Mouse (Mus musculus): ENCODE measurements around the gene Pcdh9. TPM values are rescaled to one million over a fixed set of nuclear protein-coding genes. Genes with fewer than 3 reads are reported as not detected.
A peak's percentile ranks its signal among the peaks of the same experiment; 100 is the strongest.

Pcdh9 gene
- total RNA-seq, 2 experiments from 2014 or later, result 6.9 to 8.0 TPM

- no peak for DNase-seq (ENCODE audit: low spot score in 2 of 2)
Measured at GRCm38 (mm10) chr14:93564361-93564760, 326.1 kb downstream of the Pcdh9 start.

GRCm38 (mm10) chr14:93561577-93561976 lies 328.9 kb downstream of the Pcdh9 start:
- no peak for DNase-seq (ENCODE audit: low spot score in 2 of 2)

- DNase-seq (ENCODE audit: low spot score in 2 of 2), result no peak
Measured at GRCm38 (mm10) chr14:93553771-93554170, 336.7 kb downstream of the Pcdh9 start.

- DNase-seq (ENCODE audit: low spot score in 2 of 2), result no peak
Measured at GRCm38 (mm10) chr14:93545575-93545974, 344.9 kb downstream of the Pcdh9 start.

- DNase-seq (ENCODE audit: low spot score in 2 of 2), result no peak
Measured at GRCm38 (mm10) chr14:93543970-93544627, 346.4 kb downstream of the Pcdh9 start.

- no peak for DNase-seq (ENCODE audit: low spot score in 2 of 2)
Measured at GRCm38 (mm10) chr14:93543561-93543960, 346.9 kb downstream of the Pcdh9 start.

- no peak for DNase-seq (ENCODE audit: low spot score in 2 of 2)
Measured at GRCm38 (mm10) chr14:93534928-93535327, 355.6 kb downstream of the Pcdh9 start.

GRCm38 (mm10) chr14:93523430-93523829 lies 367.0 kb downstream of the Pcdh9 start:
- no peak for DNase-seq (ENCODE audit: low spot score in 2 of 2)

GRCm38 (mm10) chr14:93520166-93520565 lies 370.3 kb downstream of the Pcdh9 start:
- DNase-seq (ENCODE audit: low spot score in 2 of 2), result no peak

GRCm38 (mm10) chr14:93516679-93517078 lies 373.8 kb downstream of the Pcdh9 start:
- DNase-seq (ENCODE audit: low spot score in 2 of 2), result no peak

GRCm38 (mm10) chr14:93506107-93506506 lies 384.4 kb downstream of the Pcdh9 start:
- DNase-seq (ENCODE audit: low spot score in 2 of 2), result no peak

- peak; percentile 3 to 12 for DNase-seq (ENCODE audit: low spot score in 2 of 2)
Measured at GRCm38 (mm10) chr14:93498813-93499690, 391.4 kb downstream of the Pcdh9 start.

- no peak for DNase-seq (ENCODE audit: low spot score in 2 of 2)
Measured at GRCm38 (mm10) chr14:93474991-93475390, 415.5 kb downstream of the Pcdh9 start.

- no peak for DNase-seq (ENCODE audit: low spot score in 2 of 2)
Measured at GRCm38 (mm10) chr14:93472494-93472893, 418.0 kb downstream of the Pcdh9 start.

GRCm38 (mm10) chr14:93463360-93463892 lies 427.1 kb downstream of the Pcdh9 start:
- DNase-seq (ENCODE audit: low spot score in 2 of 2), result no peak

- no peak for DNase-seq (ENCODE audit: low spot score in 2 of 2)
Measured at GRCm38 (mm10) chr14:93450930-93451665, 439.4 kb downstream of the Pcdh9 start.

GRCm38 (mm10) chr14:93441852-93442251 lies 448.6 kb downstream of the Pcdh9 start:
- no peak for DNase-seq (ENCODE audit: low spot score in 2 of 2)

- DNase-seq (ENCODE audit: low spot score in 2 of 2), result no peak
Measured at GRCm38 (mm10) chr14:93437226-93437625, 453.3 kb downstream of the Pcdh9 start.

GRCm38 (mm10) chr14:93416752-93417151 lies 473.7 kb downstream of the Pcdh9 start:
- DNase-seq (ENCODE audit: low spot score in 2 of 2), result no peak

- DNase-seq (ENCODE audit: low spot score in 2 of 2), result no peak
Measured at GRCm38 (mm10) chr14:93415496-93415895, 475.0 kb downstream of the Pcdh9 start.

- no peak for DNase-seq (ENCODE audit: low spot score in 2 of 2)
Measured at GRCm38 (mm10) chr14:93409314-93409713, 481.2 kb downstream of the Pcdh9 start.
